Mouse (Mus musculus) small intestine, adult 2 months (tissue): ENCODE measurements around the gene Trpm1.

Experiments used
- CTCF ChIP-seq: fragments of 200-500 bp; IDR thresholded peaks from 2 replicates; pipeline ENCODE4 v1.5.1; 2012; ENCODE audit warnings: low read depth, mild to moderate bottlenecking, control low read depth, inconsistent platforms, low read length, moderate library complexity, mixed read lengths; ENCODE audit not compliant: insufficient replicate concordance, insufficient read length; ENCODE audit errors: extremely low read depth
- POLR2A ChIP-seq: fragments of 200-500 bp; IDR thresholded peaks from 2 replicates; pipeline ENCODE4 v1.6.1; 2012; ENCODE audit warnings: low read depth, mild to moderate bottlenecking, control low read depth, inconsistent platforms, low read length, moderate library complexity

DNA sequence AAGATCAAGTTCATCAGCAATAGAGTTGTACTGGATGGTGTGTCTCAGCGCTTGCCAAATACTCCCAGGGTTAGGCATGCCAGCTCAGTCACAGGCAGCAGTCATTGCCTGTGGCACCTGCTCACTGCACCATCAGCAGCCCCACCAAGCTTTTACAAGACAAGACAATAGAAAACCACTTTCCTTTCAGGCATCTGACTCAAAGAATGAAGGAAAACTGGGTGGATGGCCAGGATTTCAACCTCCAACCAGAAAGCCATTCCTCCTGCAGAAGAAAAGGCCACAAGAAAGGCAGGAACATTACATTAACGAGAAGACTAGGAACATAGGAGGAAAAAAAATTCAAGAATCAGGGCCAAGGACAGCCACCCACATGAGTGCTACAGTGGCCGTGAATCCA is 100.1 kb downstream of the Trpm1 start:
- TF ChIP-seq CTCF (no peak), POLR2A (no peak)
